Mouse (Mus musculus) megakaryocyte-erythroid progenitor cell, adult 5 weeks (primary cell): ENCODE results near the gene Aldh3b1. TPM values are rescaled to one million over a fixed set of nuclear protein-coding genes. Genes with fewer than 3 reads are reported as not detected.

Source experiments
- polyA plus RNA-seq: library from polyadenylated mRNA; stranded (reverse); fragments of >175 nt; gene quantifications from 2 replicates; pipeline ENCODE4 v1.2.3, GENCODE M21; 2012

The Aldh3b1 gene
- polyA plus RNA-seq: 5.0 and 8.2 TPM in 2 replicates

DNA sequence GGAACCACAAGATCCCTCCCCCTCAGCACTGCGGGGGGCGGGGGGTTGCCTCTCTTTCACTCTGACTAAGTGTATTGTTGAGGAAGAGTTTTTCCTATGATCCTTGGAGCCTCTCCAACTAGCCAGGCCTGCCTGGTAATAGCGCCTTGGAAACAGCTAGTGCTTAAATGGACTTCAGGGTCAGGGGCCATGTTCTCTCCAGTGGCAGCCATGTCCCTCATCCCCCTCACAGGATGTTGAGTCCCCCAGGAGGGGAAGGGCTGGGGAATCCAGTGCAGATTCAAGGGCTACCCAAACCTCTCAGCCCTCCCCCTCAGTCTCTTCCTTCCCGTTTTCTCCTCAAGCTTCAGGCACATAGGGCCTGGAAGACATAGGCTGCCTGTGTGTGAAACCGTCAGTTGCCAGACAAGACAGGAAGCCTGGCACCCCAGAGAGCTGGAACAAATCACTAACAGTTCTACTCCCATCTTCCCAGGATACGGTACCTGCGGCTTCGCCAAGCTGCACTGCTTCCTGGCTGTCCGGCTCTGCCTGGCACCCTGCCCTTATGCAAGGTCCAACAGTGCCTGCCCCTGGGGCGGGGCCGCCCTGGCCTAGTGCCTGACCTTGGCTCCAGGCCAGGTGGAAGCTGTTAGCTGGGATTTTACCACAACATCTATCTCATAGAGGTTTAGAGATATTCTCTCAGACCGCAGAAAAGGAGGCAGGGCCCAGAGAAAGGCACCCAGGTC lies at the start of gene Aldh3b1:
Aldh3b1 (minus strand) TSS at position 598 of the 731 bp plus-strand sequence.

GRCm38 (mm10) chr19:3972229-3972628 lies 42.6 kb upstream of the Aldh3b1 start, which contains the start of gene Aldh3b2:
Gene Aldh3b2, plus strand, starts transcription at chr19:3972328.

GRCm38 (mm10) chr19:3958470-3958869 lies 28.9 kb upstream of the Aldh3b1 start, which contains the start of gene Aldh3b3:
Gene Aldh3b3, plus strand, starts transcription at chr19:3958645.

DNA sequence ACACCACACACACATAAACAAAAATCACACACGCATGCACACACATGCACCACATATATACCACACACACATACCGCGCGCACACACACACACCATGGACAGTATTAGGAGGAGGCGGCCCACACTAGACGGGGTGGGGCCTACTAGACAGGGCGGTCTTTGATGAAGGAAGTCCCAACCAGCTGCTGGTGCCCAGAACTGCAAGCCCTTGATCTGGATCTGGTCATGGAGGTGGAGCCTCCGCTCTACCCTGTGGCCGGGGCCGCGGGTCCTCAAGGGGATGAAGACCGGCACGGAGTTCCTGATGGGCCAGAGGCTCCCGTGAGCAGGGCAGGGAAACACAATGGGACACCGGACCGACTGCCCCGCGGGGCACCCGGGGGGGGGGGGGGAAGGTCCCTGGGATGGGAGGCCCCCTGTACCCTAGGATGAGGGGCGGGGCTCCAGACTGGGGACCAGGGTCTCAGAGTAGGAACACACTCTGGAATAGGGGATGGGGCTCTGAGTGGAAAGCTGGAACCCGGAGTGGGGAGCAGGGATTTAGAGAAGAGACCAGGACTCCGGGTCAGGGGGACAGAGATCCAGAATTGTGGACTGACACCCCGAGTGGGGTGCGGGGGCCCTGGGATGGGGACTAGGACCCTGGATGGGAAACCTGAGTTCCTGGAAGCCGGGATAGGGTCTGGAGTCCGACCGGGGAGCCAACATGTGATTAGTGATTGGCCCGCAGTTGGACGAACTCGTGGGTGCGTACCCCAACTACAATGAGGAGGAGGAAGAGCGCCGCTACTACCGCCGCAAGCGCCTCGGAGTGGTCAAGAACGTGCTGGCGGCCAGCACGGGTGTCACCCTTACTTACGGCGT lies 5.7 kb upstream of the Aldh3b1 start, which contains the start of gene Unc93b1:
Unc93b1 (plus strand) TSS at position 155 of the 864 bp plus-strand sequence.

GRCm38 (mm10) chr19:3912337-3913204 lies 17.0 kb downstream of the Aldh3b1 start, which contains the start of gene Ndufs8:
Gene Ndufs8, minus strand, starts transcription at chr19:3912774.

GRCm38 (mm10) chr19:3906795-3907786 lies 22.5 kb downstream of the Aldh3b1 start, which contains the start of gene Tcirg1:
Gene Tcirg1, minus strand, starts transcription at chr19:3907133.

Other genes starting within 250 kb of the Aldh3b1 start
- 73.8 and 74.3 TPM in 2 replicates for gene Lrp5, start 243.2 kb downstream of the Aldh3b1 start, polyA plus RNA-seq
- 11.5 and 12.4 TPM in 2 replicates for gene 1810055G02Rik, start 221.5 kb downstream of the Aldh3b1 start, polyA plus RNA-seq
- 8.5 and 15.4 TPM in 2 replicates for gene Kmt5b, start 162.4 kb downstream of the Aldh3b1 start, polyA plus RNA-seq
- 25.3 and 29.5 TPM in 2 replicates for gene Chka, start 78.0 kb downstream of the Aldh3b1 start, polyA plus RNA-seq
- 247 and 284 TPM in 2 replicates for gene Tcirg1, start 22.7 kb downstream of the Aldh3b1 start, polyA plus RNA-seq
- gene Ndufs8, start 17.0 kb downstream of the Aldh3b1 start, polyA plus RNA-seq: 133 and 144 TPM in 2 replicates
- 182 and 302 TPM in 2 replicates for gene Unc93b1, start 5.4 kb upstream of the Aldh3b1 start, polyA plus RNA-seq
- gene Aldh3b3, start 28.8 kb upstream of the Aldh3b1 start, polyA plus RNA-seq: 0.06 and 0.10 TPM in 2 replicates
- 0.24 TPM in 1 of 2 replicates, not detected in the other for gene Aldh3b2, start 42.5 kb upstream of the Aldh3b1 start, polyA plus RNA-seq
- gene Acy3, start 56.8 kb upstream of the Aldh3b1 start, polyA plus RNA-seq: 7.7 and 8.3 TPM in 2 replicates
- not detected in 2 replicates for gene Tbx10, start 62.9 kb upstream of the Aldh3b1 start, polyA plus RNA-seq
- gene Nudt8, start 70.8 kb upstream of the Aldh3b1 start, polyA plus RNA-seq: 14.7 and 18.3 TPM in 2 replicates
- gene Gm49405, start 70.8 kb upstream of the Aldh3b1 start, polyA plus RNA-seq: 4.1 and 6.3 TPM in 2 replicates
- gene Doc2g, start 73.5 kb upstream of the Aldh3b1 start, polyA plus RNA-seq: 10.4 and 16.4 TPM in 2 replicates
- gene Ndufv1, start 83.0 kb upstream of the Aldh3b1 start, polyA plus RNA-seq: 247 and 250 TPM in 2 replicates
- gene Gstp1, start 108.2 kb upstream of the Aldh3b1 start, polyA plus RNA-seq: 122 and 136 TPM in 2 replicates
- gene Gstp2, start 116.2 kb upstream of the Aldh3b1 start, polyA plus RNA-seq: 1.7 TPM in 1 of 2 replicates, not detected in the other
- gene Gstp3, start 129.8 kb upstream of the Aldh3b1 start, polyA plus RNA-seq: 0.79 and 1.2 TPM in 2 replicates
- gene Cabp2, start 151.8 kb upstream of the Aldh3b1 start, polyA plus RNA-seq: not detected in 2 replicates
- gene Cdk2ap2, start 167.4 kb upstream of the Aldh3b1 start, polyA plus RNA-seq: 126 and 175 TPM in 2 replicates
- 67.2 and 92.9 TPM in 2 replicates for gene Pitpnm1, start 170.2 kb upstream of the Aldh3b1 start, polyA plus RNA-seq
- 114 and 132 TPM in 2 replicates for gene Aip, start 196.1 kb upstream of the Aldh3b1 start, polyA plus RNA-seq
- 0.03 TPM in 1 of 2 replicates, not detected in the other for gene Gpr152, start 210.0 kb upstream of the Aldh3b1 start, polyA plus RNA-seq
- 0.14 and 0.15 TPM in 2 replicates for gene Cabp4, start 214.2 kb upstream of the Aldh3b1 start, polyA plus RNA-seq
- 166 and 202 TPM in 2 replicates for gene Coro1b, start 218.8 kb upstream of the Aldh3b1 start, polyA plus RNA-seq
- gene Ptprcap, start 223.8 kb upstream of the Aldh3b1 start, polyA plus RNA-seq: 508 and 717 TPM in 2 replicates
- gene Rps6kb2, start 233.5 kb upstream of the Aldh3b1 start, polyA plus RNA-seq: 88.1 and 93.8 TPM in 2 replicates
- 5.7 and 6.3 TPM in 2 replicates for gene Carns1, start 245.7 kb upstream of the Aldh3b1 start, polyA plus RNA-seq